Mouse (Mus musculus) bone marrow macrophage, adult 2 months (primary cell): Measurements from ENCODE around the gene Ywhag.

Source experiments
- CTCF ChIP-seq: IDR thresholded peaks from 2 replicates; pipeline ENCODE4 v1.5.1; 2012; ENCODE audit warnings: low read depth, mild to moderate bottlenecking, low read length, moderate library complexity
- POLR2A ChIP-seq: IDR thresholded peaks from 2 replicates; pipeline ENCODE4 v1.6.1; 2012; ENCODE audit warnings: mild to moderate bottlenecking, low read depth, low read length, borderline replicate concordance

DNA sequence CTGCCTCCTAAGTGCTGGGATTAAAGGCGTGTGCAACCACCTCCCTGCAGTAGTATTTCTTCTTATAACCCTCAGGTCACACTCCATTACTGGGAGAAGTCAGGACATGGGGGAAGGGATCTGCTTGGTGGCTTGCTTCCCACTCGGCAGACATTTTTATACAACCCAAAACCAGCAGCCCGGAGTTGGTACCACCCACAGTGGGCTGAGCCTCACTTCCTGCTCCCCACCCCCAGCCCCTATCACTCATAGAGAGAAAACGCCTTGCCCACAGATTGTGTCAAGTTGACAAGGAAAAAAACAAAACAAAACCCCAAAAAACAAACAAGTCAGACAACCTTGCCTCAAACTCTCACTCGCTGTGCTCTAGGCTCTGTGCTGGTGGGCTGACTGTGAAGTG, 21.2 kb downstream of the Ywhag start:
- no peak for TF ChIP-seq CTCF
- TF ChIP-seq POLR2A, result no peak
